Mouse (Mus musculus) liver, embryonic 13.5 days (tissue): Measurements from ENCODE around the gene Trmt10c. TPM values are rescaled to one million over a fixed set of nuclear protein-coding genes. Genes with fewer than 3 reads are reported as not detected.
"Not testable (repeated sequence)": the region's sequence is repeated elsewhere in the genome, so short reads cannot be mapped to it uniquely, and the experiment has no call there.

ENCODE experiments used
- ATAC-seq: fragments of 200-750 bp; cut with Nextera tagmentation; 2 replicates; pipeline ENCODE4 v1.8.0; 2017; ENCODE audit warnings: low read depth, mild to moderate bottlenecking, moderate number of reproducible peaks, moderate library complexity
- DNase-seq: peaks from one replicate; pipeline ENCODE4 v3.0.0; 2022
- H3K27ac ChIP-seq: fragments of 300-500 bp; sonication (generic); 2 replicates; pipeline ENCODE4 v1.5.1; 2015; ENCODE audit warnings: moderate library complexity, mild to moderate bottlenecking, inconsistent platforms
- H3K27me3 ChIP-seq: fragments of 300-500 bp; sonication (generic); 2 replicates; pipeline ENCODE4 v1.6.1; 2015; ENCODE audit warnings: mild to moderate bottlenecking, inconsistent platforms
- H3K36me3 ChIP-seq: fragments of 300-500 bp; sonication (generic); 2 replicates; pipeline ENCODE4 v1.6.1; 2015; ENCODE audit warnings: mild to moderate bottlenecking, inconsistent platforms
- H3K4me1 ChIP-seq: fragments of 300-500 bp; sonication (generic); replicated peaks from 2 replicates; pipeline ENCODE4 v1.6.1; 2015; ENCODE audit warnings: inconsistent platforms
- H3K4me2 ChIP-seq: fragments of 300-500 bp; sonication (generic); 2 replicates; pipeline ENCODE4 v1.6.1; 2015; ENCODE audit warnings: inconsistent platforms, mild to moderate bottlenecking, moderate library complexity
- H3K4me3 ChIP-seq: fragments of 300-500 bp; sonication (generic); replicated peaks from 2 replicates; pipeline ENCODE4 v1.5.1; 2015; ENCODE audit warnings: mild to moderate bottlenecking, inconsistent platforms
- H3K9ac ChIP-seq: fragments of 300-500 bp; sonication (generic); 2 replicates; pipeline ENCODE4 v1.6.1; 2015; ENCODE audit warnings: mild to moderate bottlenecking, inconsistent platforms
- H3K9me3 ChIP-seq: fragments of 300-500 bp; sonication (generic); replicated peaks from 2 replicates; pipeline ENCODE4 v1.6.1; 2016; ENCODE audit warnings: inconsistent platforms
- WGBS: fragments of 180-500 bp; shearing (Covaris S2); methylation state at CpG from one replicate; pipeline ENCODE4 v1.1.7; 2015; ENCODE audit not compliant: insufficient replicate concordance; 5-methylcytosine and 5-hydroxymethylcytosine counted together
- polyA plus RNA-seq: library from polyadenylated mRNA; unstranded; fragments of >200 nt; fragmentation: Nextera tagmentation; extraction: Ambion mirVana; gene quantifications from 2 replicates; pipeline ENCODE4 v1.2.1, GENCODE M21; 2015

The Trmt10c gene
- polyA plus RNA-seq = 20.0 and 24.3 TPM in 2 replicates

GRCm38 (mm10) chr16:56037138-56038010 is at the start of gene Trmt10c:
Gene Trmt10c (minus strand): TSS chr16:56037819.
- Histone ChIP-seq H3K9ac (peak within 1 kb of the TSS; percentile 89), H3K9me3 (no peaks in the 10 kb centered on the region), H3K4me2 (peak within 1 kb of the TSS; percentile 78), H3K4me3 (peak within 1 kb of the TSS; percentile 92), H3K36me3 (peaks cover 30% of the 10 kb centered on the region), H3K27me3 (no peaks in the 10 kb centered on the region), H3K4me1 (peaks cover 26% of the 10 kb centered on the region), H3K27ac (peak within 1 kb of the TSS; percentile 87)
- DNase-seq (peak; percentile 84), ATAC-seq (peak; percentile 99)
- under 1% methylated on average over 63 of the region's 63 CpGs for WGBS

DNA sequence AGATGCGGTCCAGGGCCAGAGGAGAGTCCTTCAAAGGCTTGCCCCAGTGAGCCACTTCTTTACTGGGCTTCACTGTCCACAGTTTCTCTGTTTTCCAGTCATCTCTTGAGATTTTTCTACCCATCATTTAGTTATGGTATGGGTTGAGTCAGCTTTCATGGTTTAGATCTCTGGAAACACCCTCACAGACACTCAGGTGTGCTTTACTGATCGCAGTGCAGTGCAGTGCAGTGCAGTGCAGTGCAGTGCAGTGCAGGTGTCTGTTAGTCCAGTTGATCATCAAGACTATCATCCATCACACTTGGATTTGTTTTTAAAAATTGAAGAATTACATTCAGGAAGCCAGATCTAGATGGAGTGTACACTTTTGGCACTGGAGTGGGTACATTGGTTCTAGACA is 48.7 kb upstream of the Trmt10c start:
- H3K4me3 ChIP-seq = no peak overlapping the region
- peak overlapping the region; percentile 23; the same call in 1 of the 2 replicates for H3K27ac ChIP-seq
- H3K27me3 ChIP-seq = no peaks in the 10 kb centered on the region
- H3K9ac ChIP-seq = no peak overlapping the region
- ATAC-seq = no peak
- peaks cover 25% of the 10 kb centered on the region for H3K36me3 ChIP-seq
- H3K4me2 ChIP-seq = no peak overlapping the region
- no peak for DNase-seq
- peaks cover 4% of the 10 kb centered on the region; the same call in 1 of the 2 replicates for H3K4me1 ChIP-seq
- H3K9me3 ChIP-seq = no peaks in the 10 kb centered on the region
- 93% methylated on average over 2 of the region's 2 CpGs for WGBS

DNA sequence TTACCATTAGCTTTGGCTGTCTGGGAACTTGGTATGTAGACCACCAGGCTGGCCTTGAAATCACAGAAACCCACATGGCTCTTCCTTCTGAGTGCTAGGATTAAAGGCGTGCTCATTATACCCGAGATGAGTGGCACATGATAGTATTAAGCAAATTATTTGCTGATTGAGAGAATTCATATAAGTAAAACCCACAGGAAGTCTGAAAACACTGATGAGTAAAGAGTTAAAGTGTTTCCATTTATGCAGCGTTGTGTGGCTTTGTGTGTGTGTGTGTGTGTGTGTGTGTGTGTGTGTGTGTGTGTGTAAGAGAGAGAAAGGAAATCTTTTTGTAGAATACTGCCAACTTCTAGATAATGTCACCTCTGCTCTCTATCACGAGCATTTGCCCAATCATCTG is 44.1 kb upstream of the Trmt10c start:
- Histone ChIP-seq H3K4me1 (peaks cover 14% of the 10 kb centered on the region), H3K27ac (no peak overlapping the region), H3K4me3 (no peak overlapping the region), H3K27me3 (no peaks in the 10 kb centered on the region), H3K36me3 (peaks cover 16% of the 10 kb centered on the region), H3K9me3 (no peaks in the 10 kb centered on the region), H3K9ac (no peak overlapping the region), H3K4me2 (no peak overlapping the region)
- 74% methylated on average over 4 of the region's 4 CpGs for WGBS
- no peak for DNase-seq
- ATAC-seq = no peak

- Histone ChIP-seq H3K36me3 (peaks cover 2% of the 10 kb centered on the region; the same call in 1 of the 2 replicates), H3K27me3 (no peaks in the 10 kb centered on the region), H3K9ac (no peak overlapping the region), H3K27ac (no peak overlapping the region), H3K4me3 (no peak overlapping the region), H3K4me1 (peaks cover 23% of the 10 kb centered on the region), H3K4me2 (no peak overlapping the region), H3K9me3 (no peaks in the 10 kb centered on the region)
- ATAC-seq = no peak
- DNase-seq = no peak
- 79% methylated on average over 1 of the region's 1 CpGs for WGBS
Observed at GRCm38 (mm10) chr16:56079419-56079818, 41.8 kb upstream of the Trmt10c start.

- H3K4me1 ChIP-seq = peaks cover 52% of the 10 kb centered on the region
- H3K4me3 ChIP-seq = peak overlapping the region; percentile 78
- ATAC-seq (no peak), DNase-seq (no peak)
- peak overlapping the region; percentile 89 for H3K9ac ChIP-seq
- H3K4me2 ChIP-seq = peak overlapping the region; percentile 77
- peak overlapping the region; percentile 97 for H3K27ac ChIP-seq
- WGBS = 9% methylated on average over 11 of the region's 11 CpGs
- H3K27me3 ChIP-seq = no peaks in the 10 kb centered on the region
- no peaks in the 10 kb centered on the region for H3K36me3 ChIP-seq
- no peaks in the 10 kb centered on the region for H3K9me3 ChIP-seq
Observed at GRCm38 (mm10) chr16:56076121-56076869, 38.7 kb upstream of the Trmt10c start.

DNA sequence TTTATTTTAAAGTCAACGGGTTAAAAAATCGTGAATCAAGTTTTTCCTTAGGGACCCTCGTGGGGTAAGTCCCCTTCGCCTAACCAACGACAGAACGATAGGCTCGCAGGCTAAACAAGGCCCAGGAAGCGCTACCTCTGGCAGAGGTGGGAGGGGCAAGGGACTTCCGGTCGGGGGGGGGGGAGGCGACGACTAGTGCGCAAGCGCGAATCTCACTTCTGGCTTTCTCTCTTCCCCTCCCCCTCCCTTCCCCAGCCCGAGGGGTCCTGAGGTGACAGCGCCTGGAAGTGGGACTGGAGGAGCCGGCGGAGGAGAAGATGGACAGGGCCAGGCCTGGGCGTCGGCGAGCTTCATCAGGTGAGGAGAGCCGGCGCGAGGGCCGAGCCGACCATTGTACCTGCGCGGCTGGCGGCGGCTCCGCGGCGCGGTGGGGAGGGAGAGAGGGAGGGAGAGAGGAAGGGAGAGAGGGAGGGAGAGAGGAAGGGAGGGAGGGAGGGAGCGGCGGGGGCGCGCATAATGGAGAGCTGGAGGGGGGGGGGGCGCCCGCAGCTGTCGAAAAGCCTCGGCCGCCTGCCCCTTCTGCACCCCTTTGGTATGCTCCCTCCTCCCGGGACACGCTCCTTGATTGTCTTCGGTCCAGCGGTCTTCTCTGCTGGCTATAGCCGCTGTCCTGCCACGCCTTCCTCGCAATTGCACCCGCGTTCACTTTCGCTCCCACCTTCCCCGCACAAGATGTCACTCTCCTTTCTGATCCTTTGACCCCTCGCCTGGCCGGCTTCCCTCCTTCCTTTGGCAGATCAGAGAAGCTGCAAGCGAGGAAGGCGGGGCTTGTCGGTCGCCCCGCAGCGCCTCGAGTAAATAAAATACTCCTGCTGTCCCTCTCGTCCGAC is 37.8 kb upstream of the Trmt10c start:
- ATAC-seq = peak; percentile 45
- Histone ChIP-seq H3K9ac (peak overlapping the region; percentile 89), H3K27ac (peak overlapping the region; percentile 97), H3K4me2 (peak overlapping the region; percentile 77), H3K27me3 (no peaks in the 10 kb centered on the region), H3K4me1 (peaks cover 57% of the 10 kb centered on the region), H3K4me3 (peak overlapping the region; percentile 78), H3K9me3 (no peaks in the 10 kb centered on the region), H3K36me3 (no peaks in the 10 kb centered on the region)
- WGBS = under 1% methylated on average over 55 of the region's 66 CpGs
- DNase-seq = peak; percentile 72

GRCm38 (mm10) chr16:56074565-56074964 is 36.9 kb upstream of the Trmt10c start:
- Histone ChIP-seq H3K4me3 (peak overlapping the region; percentile 78; the same call in 1 of the 2 replicates), H3K9ac (peak overlapping the region; percentile 89), H3K4me2 (peak overlapping the region; percentile 77), H3K27ac (peak overlapping the region; percentile 97), H3K9me3 (no peaks in the 10 kb centered on the region), H3K27me3 (no peaks in the 10 kb centered on the region), H3K36me3 (no peaks in the 10 kb centered on the region), H3K4me1 (peaks cover 63% of the 10 kb centered on the region)
- DNase-seq (peak; percentile 14), ATAC-seq (no peak)
- 44% methylated on average over 5 of the region's 5 CpGs for WGBS

GRCm38 (mm10) chr16:56074122-56074521 is 36.5 kb upstream of the Trmt10c start:
- 31% methylated on average over 1 of the region's 1 CpGs for WGBS
- Histone ChIP-seq H3K36me3 (no peaks in the 10 kb centered on the region), H3K4me1 (peaks cover 67% of the 10 kb centered on the region), H3K27me3 (no peaks in the 10 kb centered on the region), H3K4me3 (no peak overlapping the region), H3K27ac (peak overlapping the region; percentile 97), H3K9me3 (no peaks in the 10 kb centered on the region), H3K4me2 (peak overlapping the region; percentile 77), H3K9ac (peak overlapping the region; percentile 89)
- peak; percentile 60 for DNase-seq
- ATAC-seq = peak; percentile 37

DNA sequence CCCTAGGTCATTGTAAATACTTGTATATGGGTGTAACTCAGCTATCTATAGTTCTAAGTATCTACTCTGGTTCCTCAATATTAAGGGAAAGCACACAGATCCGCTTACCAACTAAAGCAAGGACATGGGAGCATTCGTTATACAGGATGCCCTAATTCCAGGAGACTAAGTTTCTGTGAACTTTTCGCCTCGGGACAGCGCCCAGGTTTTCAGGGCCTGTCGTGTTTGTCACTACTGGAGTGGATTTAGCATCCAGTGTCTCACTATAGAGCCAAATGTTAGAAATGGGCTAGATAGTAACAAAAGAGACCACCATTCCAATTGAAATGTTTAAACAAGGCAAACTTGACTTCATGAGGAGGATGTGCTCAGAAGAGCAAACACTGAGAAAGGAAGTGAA is 35.5 kb upstream of the Trmt10c start:
- Histone ChIP-seq H3K4me2 (peak overlapping the region; percentile 69; the same call in 1 of the 2 replicates), H3K27ac (peak overlapping the region; percentile 96), H3K4me1 (peaks cover 76% of the 10 kb centered on the region), H3K9ac (peak overlapping the region; percentile 70)
- not testable (repeated sequence) for H3K36me3 ChIP-seq, H3K27me3 ChIP-seq, DNase-seq, H3K4me3 ChIP-seq, ATAC-seq, H3K9me3 ChIP-seq
- WGBS = 88% methylated on average over 6 of the region's 6 CpGs

GRCm38 (mm10) chr16:56072533-56072932 is 34.9 kb upstream of the Trmt10c start:
- H3K4me2 ChIP-seq = peak overlapping the region; percentile 69
- WGBS = 70% methylated on average over 6 of the region's 6 CpGs
- ATAC-seq (no peak), DNase-seq (no peak)
- peak overlapping the region; percentile 70 for H3K9ac ChIP-seq
- H3K27me3 ChIP-seq = no peaks in the 10 kb centered on the region
- H3K4me3 ChIP-seq = no peak overlapping the region
- H3K27ac ChIP-seq = peak overlapping the region; percentile 96
- peaks cover 82% of the 10 kb centered on the region for H3K4me1 ChIP-seq
- no peaks in the 10 kb centered on the region for H3K9me3 ChIP-seq
- H3K36me3 ChIP-seq = no peaks in the 10 kb centered on the region
